Mouse (Mus musculus) MEL (cell line): Measurements from ENCODE around the gene Cdkl3. TPM values are rescaled to one million over a fixed set of nuclear protein-coding genes. Genes with fewer than 3 reads are reported as not detected.
A peak's percentile ranks its signal among the peaks of the same experiment; 100 is the strongest.

Experiments used
- DNase-seq: peaks from one replicate; pipeline ENCODE4 v3.0.0; 2011; ENCODE audit warnings: low read depth, low spot score
- H3K27ac ChIP-seq: 2 replicates; pipeline ENCODE4 v1.5.1; 2012; ENCODE audit warnings: low read depth, mild to moderate bottlenecking, control low read depth, low read length, moderate library complexity; ENCODE audit not compliant: control insufficient read depth
- H3K27me3 ChIP-seq, 2 experiments: fragments of 150-350 bp in 1 of 2; sonication (generic) in 1 of 2; 2 replicates each; pipeline ENCODE4 v1.6.1; 2012; ENCODE audit warnings: low read length in 2 of 2, mild to moderate bottlenecking in 2 of 2, improper control_type of control experiment in 1 of 2, moderate library complexity in 1 of 2; ENCODE audit not compliant: insufficient read depth in 2 of 2, control insufficient read depth in 1 of 2
- H3K36me3 ChIP-seq, 2 experiments: 2 replicates each; pipeline ENCODE4 v1.6.1; 2012 to 2014; ENCODE audit warnings: low read length in 2 of 2, improper control_type of control experiment in 1 of 2, inconsistent platforms in 1 of 2, mild to moderate bottlenecking in 1 of 2; ENCODE audit not compliant: insufficient read depth in 2 of 2, control insufficient read depth in 1 of 2
- H3K4me1 ChIP-seq, 2 experiments: fragments of 150-350 bp in 1 of 2; sonication (generic) in 1 of 2; 2 replicates each; pipeline ENCODE4 v1.6.1; 2012; ENCODE audit warnings: low read length in 2 of 2, improper control_type of control experiment in 1 of 2, mild to moderate bottlenecking in 1 of 2; ENCODE audit not compliant: insufficient read depth in 2 of 2, control insufficient read depth in 1 of 2
- H3K4me3 ChIP-seq, 2 experiments: fragments of 150-350 bp in 1 of 2; sonication (generic) in 1 of 2; 2 replicates each; pipeline ENCODE4 v1.5.1; 2012; ENCODE audit warnings: low read depth in 2 of 2, low read length in 2 of 2, mild to moderate bottlenecking in 2 of 2, moderate library complexity in 2 of 2, control low read depth in 1 of 2, improper control_type of control experiment in 1 of 2; ENCODE audit not compliant: control insufficient read depth in 1 of 2, insufficient read depth in 1 of 2
- H3K79me2 ChIP-seq: 2 replicates; pipeline ENCODE4 v1.6.1; 2012; ENCODE audit warnings: mild to moderate bottlenecking, low read length, moderate library complexity; ENCODE audit not compliant: control insufficient read depth, poor library complexity, insufficient read depth
- H3K9ac ChIP-seq: 2 replicates; pipeline ENCODE4 v1.6.1; 2012; ENCODE audit warnings: low read depth, mild to moderate bottlenecking, control low read depth, low read length, moderate library complexity; ENCODE audit not compliant: control insufficient read depth, poor library complexity, severe bottlenecking
- H3K9me3 ChIP-seq: fragments of 150-350 bp; sonication (generic); replicated peaks from 2 replicates; pipeline ENCODE4 v1.6.1; 2012; ENCODE audit warnings: mild to moderate bottlenecking, low read length, improper control_type of control experiment, moderate library complexity; ENCODE audit not compliant: insufficient read depth
- BHLHE40 ChIP-seq: IDR thresholded peaks from 2 replicates; pipeline ENCODE4 v1.6.1; 2012; ENCODE audit warnings: low read depth, mild to moderate bottlenecking, inconsistent platforms, low read length, improper control_type of control experiment, borderline replicate concordance
- CHD2 ChIP-seq: IDR thresholded peaks from 2 replicates; pipeline ENCODE4 v1.6.1; 2011; ENCODE audit warnings: low read length, improper control_type of control experiment
- ELF1 ChIP-seq: IDR thresholded peaks from 2 replicates; pipeline ENCODE4 v1.6.1; 2014; ENCODE audit warnings: low read depth, mild to moderate bottlenecking, inconsistent platforms, low read length, improper control_type of control experiment, moderate library complexity
- GABPA ChIP-seq: IDR thresholded peaks from 2 replicates; pipeline ENCODE4 v1.6.1; 2012; ENCODE audit warnings: low read depth, mild to moderate bottlenecking, inconsistent platforms, low read length, improper control_type of control experiment, moderate library complexity
- HCFC1 ChIP-seq: IDR thresholded peaks from 2 replicates; pipeline ENCODE4 v1.6.1; 2012; ENCODE audit warnings: low read depth, mild to moderate bottlenecking, inconsistent platforms, low read length, improper control_type of control experiment, moderate library complexity
- NELFE ChIP-seq: IDR thresholded peaks from 2 replicates; pipeline ENCODE4 v1.6.1; 2011; ENCODE audit warnings: low read depth, low read length, improper control_type of control experiment
- POLR2AphosphoS2 ChIP-seq: IDR thresholded peaks from 2 replicates; pipeline ENCODE4 v1.6.1; 2011; ENCODE audit warnings: low read length, improper control_type of control experiment
- POLR2AphosphoS5 ChIP-seq: IDR thresholded peaks from 2 replicates; pipeline ENCODE4 v1.6.1; 2012; ENCODE audit warnings: low read depth, borderline replicate concordance, mild to moderate bottlenecking, inconsistent platforms, low read length, moderate library complexity, mixed read lengths
- SIN3A ChIP-seq: IDR thresholded peaks from 2 replicates; pipeline ENCODE4 v1.6.1; 2012; ENCODE audit warnings: low read length, improper control_type of control experiment, inconsistent platforms
- SMC3 ChIP-seq: IDR thresholded peaks from 2 replicates; pipeline ENCODE4 v1.6.1; 2011; ENCODE audit warnings: low read depth, low read length, improper control_type of control experiment
- TBP ChIP-seq: IDR thresholded peaks from 2 replicates; pipeline ENCODE4 v1.8.0; 2011; ENCODE audit warnings: low read depth, low read length, improper control_type of control experiment
- USF1 ChIP-seq: IDR thresholded peaks from 2 replicates; pipeline ENCODE4 v1.6.1; 2014; ENCODE audit warnings: low read depth, mild to moderate bottlenecking, inconsistent platforms, low read length, improper control_type of control experiment, moderate library complexity
- ZC3H11A ChIP-seq: IDR thresholded peaks from 2 replicates; pipeline ENCODE4 v1.6.1; 2012; ENCODE audit warnings: low read depth, mild to moderate bottlenecking, inconsistent platforms, low read length, improper control_type of control experiment
- polyA plus RNA-seq, 2 experiments: library from polyadenylated mRNA; stranded (reverse) in 1 of 2; unstranded in 1 of 2; fragments of >175 nt in 1 of 2; fragments of >200 nt in 1 of 2; gene quantifications; 2 replicates each; pipeline versions ENCODE4 v1.2.1 to v1.2.4; 2012; ENCODE audit warnings: low replicate concordance in 2 of 2, low read depth in 1 of 2; ENCODE audit not compliant: insufficient read length in 2 of 2, insufficient read depth in 1 of 2, missing spikeins in 1 of 2
- total RNA-seq: library from RNA; depleted of rRNA; stranded (reverse); fragments of 300-350 nt; gene quantifications from 2 replicates; pipeline ENCODE4 v1.2.3, GENCODE M21; 2012

The Cdkl3 gene
- total and polyA plus RNA-seq, 3 experiments, result 3.7 to 4.9 TPM; not detected in 1

DNA sequence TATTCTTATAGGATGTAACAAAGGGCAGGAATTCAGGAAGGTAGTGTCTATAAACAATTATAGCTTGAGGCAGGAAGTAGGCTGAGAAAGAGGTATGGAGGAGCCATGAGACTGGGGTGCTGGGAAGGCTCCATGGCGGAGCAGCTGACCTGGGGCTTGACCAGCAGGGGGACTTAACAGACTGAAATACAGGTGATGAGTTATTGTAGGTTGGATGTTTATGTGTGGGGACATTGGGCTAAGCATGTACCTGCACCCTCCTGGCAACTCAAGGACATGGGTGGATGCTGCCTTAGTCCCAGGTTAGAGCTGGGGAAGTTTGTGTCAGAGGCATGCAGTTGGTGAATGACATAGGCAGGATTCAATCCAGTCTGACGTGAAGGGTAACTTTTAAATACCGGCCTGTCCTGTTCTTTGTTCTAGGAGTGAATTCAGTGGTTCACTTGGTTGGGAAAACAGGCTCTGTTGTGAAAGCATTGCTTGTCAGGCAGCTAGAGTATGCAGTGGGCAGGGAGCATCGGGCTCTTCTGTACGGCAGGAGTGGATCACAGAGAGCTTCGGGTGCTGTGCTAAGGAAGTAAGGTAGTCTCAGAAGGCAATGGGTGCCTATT lies 72.8 kb downstream of the Cdkl3 start:
- Histone ChIP-seq H3K79me2 (no peaks in the 10 kb centered on the region), H3K4me1 (peaks cover 18 to 30% of the 10 kb centered on the region in 2 experiments), H3K36me3 (peaks cover 0 to 23% of the 10 kb centered on the region in 2 experiments; a peak in 2 of 4 replicates), H3K27ac (no peak overlapping the region), H3K9ac (no peak overlapping the region), H3K9me3 (no peaks in the 10 kb centered on the region), H3K4me3 (no peak overlapping the region), H3K27me3 (no peaks in the 10 kb centered on the region)
- TF ChIP-seq POLR2AphosphoS2, result no peak
- TF ChIP-seq HCFC1, result no peak
- DNase-seq, result no peak

DNA sequence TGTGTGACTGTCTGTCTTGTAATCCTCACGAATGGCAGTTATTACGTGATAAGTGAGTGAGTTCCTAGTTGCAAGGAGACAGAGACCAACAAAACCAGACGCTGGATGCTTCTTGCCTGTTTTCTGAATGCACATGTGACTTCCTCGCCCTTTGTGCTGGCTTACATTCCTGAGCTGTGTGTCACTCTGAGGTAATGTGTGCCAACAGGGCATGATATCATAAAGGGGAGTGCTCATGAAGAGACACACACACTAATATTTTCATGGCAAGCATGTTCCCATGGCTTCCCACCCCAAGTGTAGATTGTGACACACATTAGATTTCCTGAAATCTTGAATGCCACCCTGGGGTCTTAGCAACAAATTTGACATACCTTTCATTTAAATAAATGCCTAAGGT lies 73.9 kb downstream of the Cdkl3 start:
- no peak for TF ChIP-seq BHLHE40
- TF ChIP-seq POLR2AphosphoS5, result no peak
- TF ChIP-seq USF1, result peak; percentile 32; the same call in 1 of the 2 replicates
- no peak for TF ChIP-seq NELFE
- TF ChIP-seq POLR2AphosphoS2, result no peak
- TF ChIP-seq, all 39 proteins: peak for 1
- H3K9ac ChIP-seq, result no peak overlapping the region
- H3K36me3 ChIP-seq, result peaks cover 0 to 23% of the 10 kb centered on the region in 2 experiments; a peak in 2 of 4 replicates
- no peak for DNase-seq
- peaks cover 18 to 30% of the 10 kb centered on the region in 2 experiments for H3K4me1 ChIP-seq
- H3K27ac ChIP-seq, result no peak overlapping the region
- H3K27me3 ChIP-seq, result no peaks in the 10 kb centered on the region
- no peak overlapping the region for H3K4me3 ChIP-seq
- H3K9me3 ChIP-seq, result no peaks in the 10 kb centered on the region
- H3K79me2 ChIP-seq, result no peaks in the 10 kb centered on the region

DNA sequence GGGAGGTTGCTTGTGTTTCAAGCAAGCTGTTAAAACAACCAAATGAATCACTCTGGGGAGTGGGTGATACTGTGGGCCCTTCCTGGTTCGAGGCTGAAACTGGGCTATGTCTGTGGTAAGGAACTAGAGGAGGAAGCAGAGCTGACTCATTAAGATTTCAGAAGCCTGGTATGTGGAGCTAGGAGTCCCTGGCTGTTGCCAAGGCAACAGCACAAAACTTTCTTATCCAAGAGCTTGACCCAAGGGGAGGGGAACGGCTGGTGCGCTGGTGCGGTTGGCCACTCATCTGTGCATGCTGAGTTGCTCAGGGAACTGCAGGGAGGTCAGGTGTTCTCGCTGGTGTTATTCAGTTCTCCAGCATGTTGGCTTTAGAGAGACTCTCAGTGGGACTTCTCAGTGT lies 76.0 kb downstream of the Cdkl3 start:
- no peak overlapping the region for H3K4me3 ChIP-seq
- TF ChIP-seq GABPA (no peak), SIN3A (0 out of 2 replicates have a peak, but pooled peaks have one; percentile 40), BHLHE40 (no peak), NELFE (no peak), ZC3H11A (no peak), CHD2 (no peak), TBP (0 out of 2 replicates have a peak, but pooled peaks have one; percentile 23), SMC3 (no peak), ELF1 (no peak)
- peaks cover 9 to 24% of the 10 kb centered on the region in 2 experiments for H3K4me1 ChIP-seq
- H3K36me3 ChIP-seq, result peaks cover 0 to 16% of the 10 kb centered on the region in 2 experiments; a peak in 2 of 4 replicates
- DNase-seq, result peak; percentile 86
- H3K9me3 ChIP-seq, result no peaks in the 10 kb centered on the region
- H3K27ac ChIP-seq, result no peak overlapping the region
- H3K27me3 ChIP-seq, result no peaks in the 10 kb centered on the region
- H3K79me2 ChIP-seq, result no peaks in the 10 kb centered on the region
- H3K9ac ChIP-seq, result no peak overlapping the region
